Mouse (Mus musculus): ENCODE data around the gene Ltbr.

- TF ChIP-seq CTCF (conservative IDR thresholded peaks at IDR 0.05; ENCODE audit: insufficient read depth, insufficient read length, low read depth, low read length) (no peak), POLR2A (IDR thresholded peaks at IDR 0.05; ENCODE audit: low read depth, low read length) (no peak)
These were observed 35.3 kb upstream of the Ltbr start, which contains the start of gene Tnfrsf1a for GRCm38 (mm10) chr6:125348721-125349574.
